Mouse (Mus musculus) limb, embryonic 14.5 days (tissue): ENCODE results near the gene Tppp3. TPM values are rescaled to one million over a fixed set of nuclear protein-coding genes. Genes with fewer than 3 reads are reported as not detected.

Experiments
- ATAC-seq: fragments of 200-750 bp; cut with Nextera tagmentation; 2 replicates; pipeline ENCODE4 v1.8.0; 2017; ENCODE audit warnings: low read depth, moderate number of reproducible peaks, moderate TSS enrichment; ENCODE audit not compliant: low FRiP score
- DNase-seq: peaks from one replicate; pipeline ENCODE4 v3.0.0-alpha.2; 2015; ENCODE audit warnings: low spot score
- H3K27ac ChIP-seq: fragments of 300-500 bp; sonication (generic); replicated peaks from 2 replicates; pipeline ENCODE4 v1.5.1; 2014; ENCODE audit warnings: low read depth, mild to moderate bottlenecking, low read length, moderate library complexity, mixed read lengths
- H3K27me3 ChIP-seq: fragments of 300-500 bp; sonication (generic); 2 replicates; pipeline ENCODE4 v1.6.1; 2014; ENCODE audit warnings: low read length, mixed read lengths; ENCODE audit not compliant: control insufficient read depth, insufficient read depth
- H3K36me3 ChIP-seq: fragments of 300-500 bp; sonication (generic); 2 replicates; pipeline ENCODE4 v1.6.1; 2014; ENCODE audit warnings: mild to moderate bottlenecking, low read length, moderate library complexity, mixed read lengths; ENCODE audit not compliant: control insufficient read depth, insufficient read depth
- H3K4me1 ChIP-seq: fragments of 300-500 bp; sonication (generic); 2 replicates; pipeline ENCODE4 v1.6.1; 2014; ENCODE audit warnings: antibody characterized with exemption, low read length, mixed read lengths; ENCODE audit not compliant: control insufficient read depth, insufficient read depth
- H3K4me2 ChIP-seq: fragments of 300-500 bp; sonication (generic); replicated peaks from 2 replicates; pipeline ENCODE4 v1.6.1; 2014; ENCODE audit warnings: low read depth, mild to moderate bottlenecking, low read length, moderate library complexity; ENCODE audit not compliant: severe bottlenecking
- H3K4me3 ChIP-seq: fragments of 300-500 bp; sonication (generic); replicated peaks from 2 replicates; pipeline ENCODE4 v1.5.1; 2014; ENCODE audit warnings: low read length
- H3K9ac ChIP-seq: fragments of 300-500 bp; sonication (generic); 2 replicates; pipeline ENCODE4 v1.6.1; 2014; ENCODE audit warnings: mild to moderate bottlenecking, low read depth, low read length, moderate library complexity; ENCODE audit not compliant: severe bottlenecking
- H3K9me3 ChIP-seq: fragments of 300-500 bp; sonication (generic); 2 replicates; pipeline ENCODE4 v1.6.1; 2016; ENCODE audit warnings: low read length; ENCODE audit not compliant: control insufficient read depth
- POLR2A ChIP-seq: fragments of 200-500 bp; IDR thresholded peaks from 2 replicates; pipeline ENCODE4 v1.8.0; 2012; ENCODE audit warnings: inconsistent platforms, mild to moderate bottlenecking, moderate library complexity, borderline replicate concordance; ENCODE audit not compliant: insufficient read depth, insufficient read length; ENCODE audit errors: extremely low read depth
- WGBS: fragments of 180-500 bp; shearing (Covaris S2); extraction: QIAGEN DNeasy Blood & Tissue Kit; methylation state at CpG from one replicate; pipeline ENCODE4 v1.1.7; 2014; 5-methylcytosine and 5-hydroxymethylcytosine counted together
- polyA plus RNA-seq, 2 experiments: library from polyadenylated mRNA; depleted of rRNA in 1 of 2; stranded (reverse) in 1 of 2; unstranded in 1 of 2; fragments of >200 nt; fragmentation: Nextera tagmentation in 1 of 2; extraction: Ambion mirVana in 1 of 2; gene quantifications; 2 replicates each; pipeline versions ENCODE4 v1.2.1 to v1.2.3; 2012 to 2014

The Tppp3 gene
- polyA plus RNA-seq, 2 experiments: 130 to 164 TPM

- H3K27ac ChIP-seq: no peak overlapping the region
- no peak overlapping the region for H3K4me3 ChIP-seq
- H3K36me3 ChIP-seq: no peaks in the 10 kb centered on the region
- H3K27me3 ChIP-seq: no peaks in the 10 kb centered on the region
- no peak overlapping the region for H3K4me2 ChIP-seq
- no peak for TF ChIP-seq POLR2A
- H3K9ac ChIP-seq: no peak overlapping the region
- peaks cover 4% of the 10 kb centered on the region; the same call in 1 of the 2 replicates for H3K4me1 ChIP-seq
- 80% methylated on average over 5 of the region's 5 CpGs for WGBS
- ATAC-seq: no peak
- no peak for DNase-seq
- no peaks in the 10 kb centered on the region for H3K9me3 ChIP-seq
Measured at GRCm38 (mm10) chr8:105448596-105448995, 22.7 kb downstream of the Tppp3 start.

- no peak overlapping the region for H3K4me3 ChIP-seq
- no peaks in the 10 kb centered on the region for H3K36me3 ChIP-seq
- H3K9ac ChIP-seq: no peak overlapping the region
- no peaks in the 10 kb centered on the region for H3K27me3 ChIP-seq
- H3K4me1 ChIP-seq: peaks cover 4% of the 10 kb centered on the region; the same call in 1 of the 2 replicates
- TF ChIP-seq POLR2A: no peak
- H3K27ac ChIP-seq: no peak overlapping the region
- DNase-seq (no peak), ATAC-seq (no peak)
- no peak overlapping the region for H3K4me2 ChIP-seq
- WGBS: 90% methylated on average over 3 of the region's 3 CpGs
- no peaks in the 10 kb centered on the region for H3K9me3 ChIP-seq
Measured at GRCm38 (mm10) chr8:105448188-105448587, 23.1 kb downstream of the Tppp3 start.

- DNase-seq (no peak), ATAC-seq (no peak)
- no peak for TF ChIP-seq POLR2A
- Histone ChIP-seq H3K9me3 (no peaks in the 10 kb centered on the region), H3K9ac (no peak overlapping the region), H3K4me2 (no peak overlapping the region), H3K36me3 (no peaks in the 10 kb centered on the region), H3K4me1 (peaks cover 4% of the 10 kb centered on the region; the same call in 1 of the 2 replicates), H3K27ac (no peak overlapping the region), H3K4me3 (no peak overlapping the region), H3K27me3 (no peaks in the 10 kb centered on the region)
- 33% methylated on average over 4 of the region's 4 CpGs for WGBS
Measured at GRCm38 (mm10) chr8:105446127-105446552, 25.2 kb downstream of the Tppp3 start.

GRCm38 (mm10) chr8:105445296-105446126, 25.8 kb downstream of the Tppp3 start:
- Histone ChIP-seq H3K9me3 (no peaks in the 10 kb centered on the region), H3K27ac (no peak overlapping the region), H3K4me2 (no peak overlapping the region), H3K27me3 (no peaks in the 10 kb centered on the region), H3K4me1 (peaks cover 4% of the 10 kb centered on the region; the same call in 1 of the 2 replicates), H3K9ac (no peak overlapping the region), H3K36me3 (no peaks in the 10 kb centered on the region), H3K4me3 (no peak overlapping the region)
- ATAC-seq: peak; percentile 80
- no peak for TF ChIP-seq POLR2A
- WGBS: 42% methylated on average over 11 of the region's 11 CpGs
- DNase-seq: peak; percentile 44

GRCm38 (mm10) chr8:105442661-105443060, 28.7 kb downstream of the Tppp3 start:
- Histone ChIP-seq H3K4me2 (no peak overlapping the region), H3K9ac (no peak overlapping the region), H3K36me3 (no peaks in the 10 kb centered on the region), H3K27me3 (no peaks in the 10 kb centered on the region), H3K4me3 (no peak overlapping the region), H3K27ac (no peak overlapping the region), H3K4me1 (peaks cover 4% of the 10 kb centered on the region; the same call in 1 of the 2 replicates), H3K9me3 (no peaks in the 10 kb centered on the region)
- ATAC-seq (no peak), DNase-seq (no peak)
- 93% methylated on average over 5 of the region's 5 CpGs for WGBS
- no peak for TF ChIP-seq POLR2A
